Mouse (Mus musculus) bone marrow macrophage, adult 2 months (primary cell): ENCODE results near the gene Golga2.

ENCODE experiments used
- CTCF ChIP-seq: IDR thresholded peaks from 2 replicates; pipeline ENCODE4 v1.5.1; 2012; ENCODE audit warnings: low read depth, mild to moderate bottlenecking, low read length, moderate library complexity
- POLR2A ChIP-seq: IDR thresholded peaks from 2 replicates; pipeline ENCODE4 v1.6.1; 2012; ENCODE audit warnings: mild to moderate bottlenecking, low read depth, low read length, borderline replicate concordance

DNA sequence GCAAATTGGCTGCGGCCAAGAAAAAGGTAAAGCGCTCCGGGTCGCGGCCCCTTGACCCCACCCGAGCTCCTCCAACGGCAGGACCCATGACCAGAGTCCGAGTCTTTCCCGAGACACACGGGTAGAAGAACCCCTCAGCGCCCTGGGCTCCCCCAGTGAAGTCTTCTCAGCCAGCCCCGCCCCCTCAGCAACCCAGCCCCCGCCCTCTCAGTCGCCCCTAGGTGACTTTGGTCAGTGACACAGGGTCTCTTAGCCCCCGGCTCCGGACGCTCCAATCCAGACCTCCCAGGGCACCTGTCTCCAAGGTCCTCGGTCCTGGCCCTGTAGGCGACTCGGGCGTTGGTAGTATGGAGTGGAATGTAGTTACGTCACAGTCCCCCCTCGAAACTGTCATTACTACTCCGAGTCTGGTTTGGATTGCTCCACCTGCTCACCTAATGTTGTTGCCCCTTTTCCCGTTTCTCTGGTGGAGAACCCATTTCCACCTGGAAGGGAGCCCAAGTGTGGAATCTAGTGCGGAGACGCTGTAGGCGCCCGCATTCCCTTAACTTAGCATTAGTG, 1.3 kb downstream of the Golga2 start:
- TF ChIP-seq POLR2A (no peak), CTCF (no peak)
